Mouse (Mus musculus) midbrain, embryonic 14.5 days (tissue): ENCODE measurements around the gene Usp21. TPM values are rescaled to one million over a fixed set of nuclear protein-coding genes. Genes with fewer than 3 reads are reported as not detected.

Source experiments
- ATAC-seq: fragments of 200-750 bp; cut with Nextera tagmentation; 2 replicates; pipeline ENCODE4 v1.8.0; 2017; ENCODE audit warnings: moderate number of reproducible peaks, moderate library complexity; ENCODE audit not compliant: low FRiP score, low TSS enrichment
- DNase-seq: peaks from one replicate; pipeline ENCODE4 v3.0.0-alpha.2; 2015
- H3K27ac ChIP-seq: fragments of 300-500 bp; sonication (generic); replicated peaks from 2 replicates; pipeline ENCODE4 v1.5.1; 2014; ENCODE audit warnings: mild to moderate bottlenecking, low read depth, low read length, moderate library complexity
- H3K27me3 ChIP-seq: fragments of 300-500 bp; sonication (generic); 2 replicates; pipeline ENCODE4 v1.6.1; 2014; ENCODE audit warnings: low read length, control low read depth, mixed read lengths; ENCODE audit not compliant: control insufficient read depth, insufficient read depth
- H3K36me3 ChIP-seq: fragments of 300-500 bp; sonication (generic); 2 replicates; pipeline ENCODE4 v1.6.1; 2014; ENCODE audit warnings: low read length, control low read depth; ENCODE audit not compliant: control insufficient read depth, insufficient read depth
- H3K4me1 ChIP-seq: fragments of 300-500 bp; sonication (generic); 2 replicates; pipeline ENCODE4 v1.6.1; 2014; ENCODE audit warnings: mild to moderate bottlenecking, antibody characterized with exemption, low read length, control low read depth; ENCODE audit not compliant: control insufficient read depth, insufficient read depth
- H3K4me2 ChIP-seq: fragments of 300-500 bp; sonication (generic); 2 replicates; pipeline ENCODE4 v1.6.1; 2014; ENCODE audit warnings: mild to moderate bottlenecking, low read length, moderate library complexity
- H3K4me3 ChIP-seq: fragments of 300-500 bp; sonication (generic); replicated peaks from 2 replicates; pipeline ENCODE4 v1.5.1; 2014; ENCODE audit warnings: low read depth, low read length
- H3K9ac ChIP-seq: fragments of 300-500 bp; sonication (generic); replicated peaks from 2 replicates; pipeline ENCODE4 v1.6.1; 2014; ENCODE audit warnings: mild to moderate bottlenecking, low read length, moderate library complexity
- H3K9me3 ChIP-seq: fragments of 300-500 bp; sonication (generic); 2 replicates; pipeline ENCODE4 v1.6.1; 2016; ENCODE audit warnings: low read length, control low read depth, mixed read lengths; ENCODE audit not compliant: control insufficient read depth
- WGBS: fragments of 180-500 bp; shearing (Covaris S2); extraction: QIAGEN DNeasy Blood & Tissue Kit; methylation state at CpG from one replicate; pipeline ENCODE4 v1.1.7; 2014; 5-methylcytosine and 5-hydroxymethylcytosine counted together
- polyA plus RNA-seq: library from polyadenylated mRNA; unstranded; fragments of >200 nt; fragmentation: Nextera tagmentation; extraction: Ambion mirVana; gene quantifications from 2 replicates; pipeline ENCODE4 v1.2.1, GENCODE M21; 2014

Gene Usp21
- polyA plus RNA-seq, 1 experiment from 2014 or later, result 92.6 TPM

- ATAC-seq (no peak), DNase-seq (no peak)
- Histone ChIP-seq H3K4me2 (no peak overlapping the region), H3K4me3 (no peak overlapping the region), H3K9me3 (no peaks in the 10 kb centered on the region), H3K36me3 (peaks cover 70% of the 10 kb centered on the region), H3K27ac (no peak overlapping the region), H3K27me3 (no peaks in the 10 kb centered on the region), H3K4me1 (peaks cover 14% of the 10 kb centered on the region), H3K9ac (no peak overlapping the region)
- 91% methylated on average over 12 of the region's 12 CpGs for WGBS
Observed at GRCm38 (mm10) chr1:171274171-171274570, 13.6 kb downstream of the Usp21 start.

GRCm38 (mm10) chr1:171272086-171272485, 15.7 kb downstream of the Usp21 start:
- Histone ChIP-seq H3K4me3 (no peak overlapping the region), H3K27me3 (no peaks in the 10 kb centered on the region), H3K4me2 (no peak overlapping the region; the same call in 1 of the 2 replicates), H3K4me1 (peaks cover 14% of the 10 kb centered on the region), H3K9me3 (no peaks in the 10 kb centered on the region), H3K27ac (no peak overlapping the region), H3K36me3 (peaks cover 51% of the 10 kb centered on the region), H3K9ac (no peak overlapping the region; the same call in 1 of the 2 replicates)
- no peak for ATAC-seq
- WGBS, result 90% methylated on average over 3 of the region's 3 CpGs
- no peak for DNase-seq

- ATAC-seq (no peak), DNase-seq (no peak)
- H3K4me1 ChIP-seq, result peaks cover 14% of the 10 kb centered on the region
- peaks cover 46% of the 10 kb centered on the region for H3K36me3 ChIP-seq
- peak overlapping the region; percentile 83; the same call in 1 of the 2 replicates for H3K4me2 ChIP-seq
- no peaks in the 10 kb centered on the region for H3K9me3 ChIP-seq
- H3K4me3 ChIP-seq, result no peak overlapping the region
- 76% methylated on average over 10 of the region's 10 CpGs for WGBS
- H3K27ac ChIP-seq, result no peak overlapping the region
- peak overlapping the region; percentile 6; the same call in 1 of the 2 replicates for H3K9ac ChIP-seq
- no peaks in the 10 kb centered on the region for H3K27me3 ChIP-seq
Observed at GRCm38 (mm10) chr1:171271622-171272021, 16.2 kb downstream of the Usp21 start.

GRCm38 (mm10) chr1:171271196-171271595, 16.6 kb downstream of the Usp21 start:
- H3K36me3 ChIP-seq, result peaks cover 42% of the 10 kb centered on the region
- peak overlapping the region; percentile 74; the same call in 1 of the 2 replicates for H3K9ac ChIP-seq
- no peaks in the 10 kb centered on the region for H3K9me3 ChIP-seq
- H3K4me2 ChIP-seq, result peak overlapping the region; percentile 83
- ATAC-seq, result no peak
- WGBS, result 63% methylated on average over 9 of the region's 9 CpGs
- peaks cover 14% of the 10 kb centered on the region for H3K4me1 ChIP-seq
- H3K4me3 ChIP-seq, result peak overlapping the region; percentile 68
- H3K27ac ChIP-seq, result no peak overlapping the region
- no peaks in the 10 kb centered on the region for H3K27me3 ChIP-seq
- no peak for DNase-seq

GRCm38 (mm10) chr1:171270573-171270900, 17.3 kb downstream of the Usp21 start:
- Histone ChIP-seq H3K27ac (peak overlapping the region; percentile 53; the same call in 1 of the 2 replicates), H3K4me2 (peak overlapping the region; percentile 83), H3K4me3 (peak overlapping the region; percentile 68), H3K27me3 (no peaks in the 10 kb centered on the region), H3K36me3 (peaks cover 35% of the 10 kb centered on the region), H3K9ac (peak overlapping the region; percentile 74), H3K4me1 (peaks cover 14% of the 10 kb centered on the region), H3K9me3 (no peaks in the 10 kb centered on the region)
- under 1% methylated on average over 19 of the region's 19 CpGs for WGBS
- DNase-seq (no peak), ATAC-seq (peak; percentile 78)

GRCm38 (mm10) chr1:171269848-171270572, 17.8 kb downstream of the Usp21 start, which contains the start of gene B4galt3:
TSS of gene B4galt3 (plus strand) at chr1:171270328.
- DNase-seq (peak; percentile 96), ATAC-seq (peak; percentile 95)
- H3K4me2 ChIP-seq, result peak within 1 kb of the TSS; percentile 83
- H3K27ac ChIP-seq, result peak within 1 kb of the TSS; percentile 53
- H3K36me3 ChIP-seq, result peaks cover 30% of the 10 kb centered on the region
- H3K4me1 ChIP-seq, result peaks cover 14% of the 10 kb centered on the region
- WGBS, result 4% methylated on average over 36 of the region's 36 CpGs
- no peaks in the 10 kb centered on the region for H3K27me3 ChIP-seq
- peak within 1 kb of the TSS; percentile 68 for H3K4me3 ChIP-seq
- peak within 1 kb of the TSS; percentile 74 for H3K9ac ChIP-seq
- H3K9me3 ChIP-seq, result no peaks in the 10 kb centered on the region

GRCm38 (mm10) chr1:171268341-171268740, 19.4 kb downstream of the Usp21 start:
- peaks cover 14% of the 10 kb centered on the region for H3K4me1 ChIP-seq
- H3K36me3 ChIP-seq, result peaks cover 14% of the 10 kb centered on the region
- no peak overlapping the region for H3K4me3 ChIP-seq
- H3K9me3 ChIP-seq, result no peaks in the 10 kb centered on the region
- 60% methylated on average over 1 of the region's 1 CpGs for WGBS
- ATAC-seq (no peak), DNase-seq (no peak)
- H3K27ac ChIP-seq, result no peak overlapping the region
- H3K4me2 ChIP-seq, result no peak overlapping the region
- H3K27me3 ChIP-seq, result no peaks in the 10 kb centered on the region
- no peak overlapping the region for H3K9ac ChIP-seq

GRCm38 (mm10) chr1:171265971-171266744, 21.6 kb downstream of the Usp21 start:
- H3K9me3 ChIP-seq, result no peaks in the 10 kb centered on the region
- H3K36me3 ChIP-seq, result no peaks in the 10 kb centered on the region
- ATAC-seq (no peak), DNase-seq (no peak)
- peaks cover 15% of the 10 kb centered on the region for H3K4me1 ChIP-seq
- no peak overlapping the region for H3K27ac ChIP-seq
- H3K4me2 ChIP-seq, result no peak overlapping the region
- H3K27me3 ChIP-seq, result no peaks in the 10 kb centered on the region
- WGBS, result 83% methylated on average over 4 of the region's 4 CpGs
- H3K9ac ChIP-seq, result no peak overlapping the region
- H3K4me3 ChIP-seq, result no peak overlapping the region
